Mouse (Mus musculus): ENCODE data around the gene Bcl2l13. TPM values are rescaled to one million over a fixed set of nuclear protein-coding genes. Genes with fewer than 3 reads are reported as not detected.
"Not testable (repeated sequence)": the region's sequence is repeated elsewhere in the genome, so short reads cannot be mapped to it uniquely, and the experiment has no call there.

Gene Bcl2l13
- polyA plus RNA-seq, 1 experiment from 2014 or later, result 23.4 TPM

GRCm38 (mm10) chr6:120798905-120799304 is 37.1 kb upstream of the Bcl2l13 start:
- no peaks in the 10 kb centered on the region for H3K27me3 ChIP-seq (ENCODE audit: control insufficient read depth, insufficient read depth, low read depth, low read length)
- H3K4me1 ChIP-seq (ENCODE audit: control insufficient read depth, insufficient read depth, low read length), result no peaks in the 10 kb centered on the region
- H3K4me2 ChIP-seq (ENCODE audit: low read length), result no peak overlapping the region
- H3K36me3 ChIP-seq (ENCODE audit: control insufficient read depth, insufficient read depth, low read length), result peaks cover 59% of the 10 kb centered on the region
- H3K9me3 ChIP-seq (replicated peaks; ENCODE audit: control insufficient read depth, low read length, poor library complexity, severe bottlenecking), result no peaks in the 10 kb centered on the region
- no peak overlapping the region for H3K4me3 ChIP-seq (ENCODE audit: low read depth, low read length)
- WGBS, result 95% methylated on average over 4 of the region's 4 CpGs
- ATAC-seq, result no peak
- H3K9ac ChIP-seq (ENCODE audit: low read depth, low read length), result no peak overlapping the region
- H3K27ac ChIP-seq (ENCODE audit: low read length), result no peak overlapping the region

GRCm38 (mm10) chr6:120799581-120800041 is 36.4 kb upstream of the Bcl2l13 start:
- no peak overlapping the region for H3K9ac ChIP-seq (ENCODE audit: low read depth, low read length)
- H3K27me3 ChIP-seq (ENCODE audit: control insufficient read depth, insufficient read depth, low read depth, low read length), result no peaks in the 10 kb centered on the region
- no peak for ATAC-seq
- no peak overlapping the region for H3K27ac ChIP-seq (ENCODE audit: low read length)
- H3K36me3 ChIP-seq (ENCODE audit: control insufficient read depth, insufficient read depth, low read length), result peaks cover 58% of the 10 kb centered on the region
- no peak overlapping the region for H3K4me2 ChIP-seq (ENCODE audit: low read length)
- no peak overlapping the region for H3K4me3 ChIP-seq (ENCODE audit: low read depth, low read length)
- H3K4me1 ChIP-seq (ENCODE audit: control insufficient read depth, insufficient read depth, low read length), result no peaks in the 10 kb centered on the region
- WGBS, result 88% methylated on average over 4 of the region's 4 CpGs
- no peaks in the 10 kb centered on the region for H3K9me3 ChIP-seq (replicated peaks; ENCODE audit: control insufficient read depth, low read length, poor library complexity, severe bottlenecking)

GRCm38 (mm10) chr6:120806999-120807737 is 28.8 kb upstream of the Bcl2l13 start:
- Histone ChIP-seq H3K27ac (ENCODE audit: low read length) (no peak overlapping the region), H3K4me2 (ENCODE audit: low read length) (no peak overlapping the region), H3K4me1 (ENCODE audit: control insufficient read depth, insufficient read depth, low read length) (no peaks in the 10 kb centered on the region), H3K27me3 (ENCODE audit: control insufficient read depth, insufficient read depth, low read depth, low read length) (no peaks in the 10 kb centered on the region), H3K9me3 (replicated peaks; ENCODE audit: control insufficient read depth, low read length, poor library complexity, severe bottlenecking) (no peaks in the 10 kb centered on the region), H3K9ac (ENCODE audit: low read depth, low read length) (no peak overlapping the region), H3K4me3 (ENCODE audit: low read depth, low read length) (no peak overlapping the region), H3K36me3 (ENCODE audit: control insufficient read depth, insufficient read depth, low read length) (peaks cover 52% of the 10 kb centered on the region)
- ATAC-seq, result no peak
- WGBS, result 87% methylated on average over 5 of the region's 5 CpGs

- Histone ChIP-seq H3K4me2 (ENCODE audit: low read length) (no peak overlapping the region), H3K9me3 (replicated peaks; ENCODE audit: control insufficient read depth, low read length, poor library complexity, severe bottlenecking) (no peaks in the 10 kb centered on the region), H3K27ac (ENCODE audit: low read length) (no peak overlapping the region), H3K36me3 (ENCODE audit: control insufficient read depth, insufficient read depth, low read length) (peaks cover 48% of the 10 kb centered on the region), H3K4me1 (ENCODE audit: control insufficient read depth, insufficient read depth, low read length) (no peaks in the 10 kb centered on the region), H3K9ac (ENCODE audit: low read depth, low read length) (no peak overlapping the region), H3K4me3 (ENCODE audit: low read depth, low read length) (no peak overlapping the region), H3K27me3 (ENCODE audit: control insufficient read depth, insufficient read depth, low read depth, low read length) (no peaks in the 10 kb centered on the region)
- 95% methylated on average over 4 of the region's 4 CpGs for WGBS
- ATAC-seq, result no peak
These were observed 28.3 kb upstream of the Bcl2l13 start for GRCm38 (mm10) chr6:120807738-120808081.

- not testable (repeated sequence) for H3K27me3 ChIP-seq (ENCODE audit: control insufficient read depth, insufficient read depth, low read depth, low read length); H3K9ac ChIP-seq (ENCODE audit: low read depth, low read length); H3K4me1 ChIP-seq (ENCODE audit: control insufficient read depth, insufficient read depth, low read length); H3K27ac ChIP-seq (ENCODE audit: low read length); H3K4me2 ChIP-seq (ENCODE audit: low read length); ATAC-seq; H3K4me3 ChIP-seq (ENCODE audit: low read depth, low read length); H3K9me3 ChIP-seq (replicated peaks; ENCODE audit: control insufficient read depth, low read length, poor library complexity, severe bottlenecking)
- 98% methylated on average over 6 of the region's 10 CpGs for WGBS
- peaks cover 17% of the 10 kb centered on the region for H3K36me3 ChIP-seq (ENCODE audit: control insufficient read depth, insufficient read depth, low read length)
These were observed 24.0 kb upstream of the Bcl2l13 start for GRCm38 (mm10) chr6:120811999-120812398.

GRCm38 (mm10) chr6:120819294-120819693 is 16.7 kb upstream of the Bcl2l13 start:
- H3K27me3 ChIP-seq (ENCODE audit: control insufficient read depth, insufficient read depth, low read depth, low read length), result no peaks in the 10 kb centered on the region
- H3K36me3 ChIP-seq (ENCODE audit: control insufficient read depth, insufficient read depth, low read length), result peaks cover 13% of the 10 kb centered on the region
- no peak overlapping the region for H3K4me2 ChIP-seq (ENCODE audit: low read length)
- 93% methylated on average over 2 of the region's 2 CpGs for WGBS
- H3K4me1 ChIP-seq (ENCODE audit: control insufficient read depth, insufficient read depth, low read length), result peaks cover 24% of the 10 kb centered on the region
- no peaks in the 10 kb centered on the region for H3K9me3 ChIP-seq (replicated peaks; ENCODE audit: control insufficient read depth, low read length, poor library complexity, severe bottlenecking)
- ATAC-seq, result no peak
- no peak overlapping the region for H3K4me3 ChIP-seq (ENCODE audit: low read depth, low read length)
- H3K9ac ChIP-seq (ENCODE audit: low read depth, low read length), result no peak overlapping the region
- no peak overlapping the region for H3K27ac ChIP-seq (ENCODE audit: low read length)

GRCm38 (mm10) chr6:120820144-120820543 is 15.9 kb upstream of the Bcl2l13 start:
- WGBS, result over 99% methylated on average over 5 of the region's 5 CpGs
- ATAC-seq, result no peak
- no peak overlapping the region for H3K9ac ChIP-seq (ENCODE audit: low read depth, low read length)
- H3K27ac ChIP-seq (ENCODE audit: low read length), result no peak overlapping the region
- H3K9me3 ChIP-seq (replicated peaks; ENCODE audit: control insufficient read depth, low read length, poor library complexity, severe bottlenecking), result no peaks in the 10 kb centered on the region
- no peaks in the 10 kb centered on the region for H3K27me3 ChIP-seq (ENCODE audit: control insufficient read depth, insufficient read depth, low read depth, low read length)
- peaks cover 13% of the 10 kb centered on the region for H3K36me3 ChIP-seq (ENCODE audit: control insufficient read depth, insufficient read depth, low read length)
- H3K4me2 ChIP-seq (ENCODE audit: low read length), result no peak overlapping the region
- H3K4me1 ChIP-seq (ENCODE audit: control insufficient read depth, insufficient read depth, low read length), result peaks cover 24% of the 10 kb centered on the region
- no peak overlapping the region for H3K4me3 ChIP-seq (ENCODE audit: low read depth, low read length)

GRCm38 (mm10) chr6:120820941-120821340 is 15.1 kb upstream of the Bcl2l13 start:
- no peak for ATAC-seq
- Histone ChIP-seq H3K4me1 (ENCODE audit: control insufficient read depth, insufficient read depth, low read length) (peaks cover 24% of the 10 kb centered on the region), H3K36me3 (ENCODE audit: control insufficient read depth, insufficient read depth, low read length) (peaks cover 13% of the 10 kb centered on the region), H3K9me3 (replicated peaks; ENCODE audit: control insufficient read depth, low read length, poor library complexity, severe bottlenecking) (no peaks in the 10 kb centered on the region), H3K27me3 (ENCODE audit: control insufficient read depth, insufficient read depth, low read depth, low read length) (no peaks in the 10 kb centered on the region), H3K9ac (ENCODE audit: low read depth, low read length) (no peak overlapping the region), H3K4me2 (ENCODE audit: low read length) (no peak overlapping the region), H3K27ac (ENCODE audit: low read length) (no peak overlapping the region), H3K4me3 (ENCODE audit: low read depth, low read length) (no peak overlapping the region)
- 96% methylated on average over 1 of the region's 1 CpGs for WGBS

GRCm38 (mm10) chr6:120821715-120822114 is 14.3 kb upstream of the Bcl2l13 start:
- H3K9ac ChIP-seq (ENCODE audit: low read depth, low read length), result peak overlapping the region; percentile 86; the same call in 1 of the 2 replicates
- WGBS, result 56% methylated on average over 5 of the region's 5 CpGs
- ATAC-seq, result no peak

More at GRCm38 (mm10) chr6:120821715-120822114, 14.3 kb upstream of the Bcl2l13 start:
- peaks cover 24% of the 10 kb centered on the region for H3K4me1 ChIP-seq (ENCODE audit: control insufficient read depth, insufficient read depth, low read length)
- H3K4me2 ChIP-seq (ENCODE audit: low read length), result peak overlapping the region; percentile 74
- peaks cover 13% of the 10 kb centered on the region for H3K36me3 ChIP-seq (ENCODE audit: control insufficient read depth, insufficient read depth, low read length)
- H3K27me3 ChIP-seq (ENCODE audit: control insufficient read depth, insufficient read depth, low read depth, low read length), result no peaks in the 10 kb centered on the region
- H3K9me3 ChIP-seq (replicated peaks; ENCODE audit: control insufficient read depth, low read length, poor library complexity, severe bottlenecking), result no peaks in the 10 kb centered on the region
- no peak overlapping the region for H3K27ac ChIP-seq (ENCODE audit: low read length)
- peak overlapping the region; percentile 96 for H3K4me3 ChIP-seq (ENCODE audit: low read depth, low read length)

All from midbrain, embryonic 16.5 days (tissue).